Mouse (Mus musculus) lung, postnatal 0 days (tissue): Measurements from ENCODE around the gene Tex12. TPM values are rescaled to one million over a fixed set of nuclear protein-coding genes. Genes with fewer than 3 reads are reported as not detected.

Experiments
- ATAC-seq: fragments of 200-750 bp; cut with Nextera tagmentation; 2 replicates; pipeline ENCODE4 v1.8.0; 2017; ENCODE audit warnings: moderate library complexity
- DNase-seq: peaks from one replicate; pipeline ENCODE4 v3.0.0-alpha.2; 2016; ENCODE audit warnings: low spot score
- H3K27ac ChIP-seq: fragments of 300-500 bp; sonication (generic); 2 replicates; pipeline ENCODE4 v1.5.1; 2014; ENCODE audit warnings: antibody characterized with exemption, mild to moderate bottlenecking, low read length, mixed read lengths
- H3K27me3 ChIP-seq: fragments of 300-500 bp; sonication (generic); replicated peaks from 2 replicates; pipeline ENCODE4 v1.6.1; 2014; ENCODE audit warnings: low read length, mixed read lengths; ENCODE audit not compliant: insufficient read depth
- H3K36me3 ChIP-seq: fragments of 300-500 bp; sonication (generic); 2 replicates; pipeline ENCODE4 v1.6.1; 2014; ENCODE audit warnings: low read length, mixed read lengths; ENCODE audit not compliant: insufficient read depth
- H3K4me1 ChIP-seq: fragments of 300-500 bp; sonication (generic); 2 replicates; pipeline ENCODE4 v1.6.1; 2014; ENCODE audit warnings: antibody characterized with exemption, low read depth, low read length, mixed read lengths; ENCODE audit not compliant: insufficient read depth
- H3K4me2 ChIP-seq: fragments of 300-500 bp; sonication (generic); replicated peaks from 2 replicates; pipeline ENCODE4 v1.6.1; 2014; ENCODE audit warnings: low read depth, mild to moderate bottlenecking, low read length, moderate library complexity, mixed read lengths
- H3K4me3 ChIP-seq: fragments of 300-500 bp; sonication (generic); 2 replicates; pipeline ENCODE4 v1.5.1; 2014; ENCODE audit warnings: low read depth, low read length
- H3K9ac ChIP-seq: fragments of 300-500 bp; sonication (generic); replicated peaks from 2 replicates; pipeline ENCODE4 v1.6.1; 2014; ENCODE audit warnings: low read depth, mild to moderate bottlenecking
- H3K9me3 ChIP-seq: fragments of 300-500 bp; sonication (generic); 2 replicates; pipeline ENCODE4 v1.6.1; 2016; ENCODE audit warnings: low read length, mixed read lengths
- CTCF ChIP-seq: IDR thresholded peaks from 2 replicates; pipeline ENCODE4 v1.5.1; 2016; ENCODE audit warnings: antibody characterized with exemption, mild to moderate bottlenecking
- EP300 ChIP-seq: IDR thresholded peaks from 2 replicates; pipeline ENCODE4 v1.6.1; 2016; ENCODE audit warnings: antibody characterized with exemption, mild to moderate bottlenecking, control low read depth
- WGBS: fragments of 180-500 bp; shearing (Covaris S2); extraction: QIAGEN DNeasy Blood & Tissue Kit; methylation state at CpG from one replicate; pipeline ENCODE4 v1.1.7; 2014; 5-methylcytosine and 5-hydroxymethylcytosine counted together
- polyA plus RNA-seq: library from polyadenylated mRNA; unstranded; fragments of >200 nt; fragmentation: Nextera tagmentation; extraction: Ambion mirVana; gene quantifications from 2 replicates; pipeline ENCODE4 v1.2.1, GENCODE M21; 2015

Gene Tex12
- polyA plus RNA-seq, 1 experiment from 2014 or later = not detected

- DNase-seq (no peak), ATAC-seq (no peak)
- TF ChIP-seq CTCF (no peak), EP300 (no peak)
- H3K9me3 ChIP-seq = no peaks in the 10 kb centered on the region
- no peak overlapping the region for H3K4me3 ChIP-seq
- no peak overlapping the region for H3K4me2 ChIP-seq
- no peak overlapping the region for H3K27ac ChIP-seq
- H3K36me3 ChIP-seq = no peaks in the 10 kb centered on the region
- WGBS = 45% methylated on average over 4 of the region's 4 CpGs
- no peaks in the 10 kb centered on the region for H3K4me1 ChIP-seq
- H3K27me3 ChIP-seq = no peaks in the 10 kb centered on the region
- no peak overlapping the region for H3K9ac ChIP-seq
Observed at GRCm38 (mm10) chr9:50586955-50587354, 25.8 kb upstream of the Tex12 start.

GRCm38 (mm10) chr9:50585145-50585818 lies 24.2 kb upstream of the Tex12 start:
- ATAC-seq (no peak), DNase-seq (no peak)
- H3K27me3 ChIP-seq = no peaks in the 10 kb centered on the region
- H3K36me3 ChIP-seq = no peaks in the 10 kb centered on the region
- no peak for TF ChIP-seq EP300
- TF ChIP-seq CTCF = no peak
- WGBS = 74% methylated on average over 6 of the region's 6 CpGs
- H3K9me3 ChIP-seq = no peaks in the 10 kb centered on the region
- H3K9ac ChIP-seq = no peak overlapping the region
- H3K27ac ChIP-seq = no peak overlapping the region
- H3K4me2 ChIP-seq = no peak overlapping the region
- no peaks in the 10 kb centered on the region for H3K4me1 ChIP-seq
- no peak overlapping the region for H3K4me3 ChIP-seq

GRCm38 (mm10) chr9:50580370-50580769 lies 19.2 kb upstream of the Tex12 start:
- 27% methylated on average over 4 of the region's 4 CpGs for WGBS
- no peak overlapping the region for H3K27ac ChIP-seq
- no peak for DNase-seq
- H3K27me3 ChIP-seq = no peaks in the 10 kb centered on the region
- H3K4me3 ChIP-seq = no peak overlapping the region
- H3K4me1 ChIP-seq = no peaks in the 10 kb centered on the region
- no peak for ATAC-seq
- TF ChIP-seq EP300 = no peak
- no peak overlapping the region for H3K9ac ChIP-seq
- no peak overlapping the region for H3K4me2 ChIP-seq
- H3K36me3 ChIP-seq = no peaks in the 10 kb centered on the region
- no peaks in the 10 kb centered on the region for H3K9me3 ChIP-seq

GRCm38 (mm10) chr9:50569599-50570525 lies 8.7 kb upstream of the Tex12 start:
- Histone ChIP-seq H3K4me2 (no peak overlapping the region), H3K27ac (no peak overlapping the region), H3K4me3 (no peak overlapping the region), H3K4me1 (no peaks in the 10 kb centered on the region), H3K9ac (no peak overlapping the region), H3K27me3 (no peaks in the 10 kb centered on the region), H3K36me3 (no peaks in the 10 kb centered on the region), H3K9me3 (no peaks in the 10 kb centered on the region)
- ATAC-seq = no peak
- 58% methylated on average over 10 of the region's 10 CpGs for WGBS
- TF ChIP-seq CTCF (no peak), EP300 (no peak)
- no peak for DNase-seq

GRCm38 (mm10) chr9:50567881-50568280 lies 6.8 kb upstream of the Tex12 start:
- Histone ChIP-seq H3K27ac (no peak overlapping the region), H3K27me3 (no peaks in the 10 kb centered on the region), H3K9me3 (no peaks in the 10 kb centered on the region), H3K4me2 (no peak overlapping the region), H3K4me1 (no peaks in the 10 kb centered on the region), H3K4me3 (no peak overlapping the region), H3K9ac (no peak overlapping the region), H3K36me3 (no peaks in the 10 kb centered on the region)
- TF ChIP-seq CTCF (no peak), EP300 (no peak)
- ATAC-seq (no peak), DNase-seq (no peak)
- WGBS = 70% methylated on average over 2 of the region's 2 CpGs

- DNase-seq (peak; percentile 18), ATAC-seq (no peak)
- Histone ChIP-seq H3K36me3 (no peaks in the 10 kb centered on the region), H3K4me2 (no peak overlapping the region), H3K4me1 (no peaks in the 10 kb centered on the region), H3K27me3 (no peaks in the 10 kb centered on the region), H3K4me3 (no peak overlapping the region), H3K9ac (no peak overlapping the region), H3K27ac (no peak overlapping the region), H3K9me3 (no peaks in the 10 kb centered on the region)
- TF ChIP-seq CTCF = no peak
- 84% methylated on average over 4 of the region's 4 CpGs for WGBS
Observed at GRCm38 (mm10) chr9:50567372-50567771, 6.2 kb upstream of the Tex12 start.
